Mouse (Mus musculus) retina, embryonic 14.5 days (tissue): ENCODE results near the gene Ankrd31.
"Not testable (repeated sequence)": the region's sequence is repeated elsewhere in the genome, so short reads cannot be mapped to it uniquely, and the experiment has no call there.

Experiments used
- DNase-seq: peaks from one replicate; pipeline ENCODE4 v3.0.0-alpha.2; 2015; ENCODE audit warnings: low spot score

Ankrd31 gene

GRCm38 (mm10) chr13:96941481-96941880 lies 193.4 kb downstream of the Ankrd31 start:
- not testable (repeated sequence) for DNase-seq

- no peak for DNase-seq
Measured at GRCm38 (mm10) chr13:96943571-96943970, 195.5 kb downstream of the Ankrd31 start.

DNA sequence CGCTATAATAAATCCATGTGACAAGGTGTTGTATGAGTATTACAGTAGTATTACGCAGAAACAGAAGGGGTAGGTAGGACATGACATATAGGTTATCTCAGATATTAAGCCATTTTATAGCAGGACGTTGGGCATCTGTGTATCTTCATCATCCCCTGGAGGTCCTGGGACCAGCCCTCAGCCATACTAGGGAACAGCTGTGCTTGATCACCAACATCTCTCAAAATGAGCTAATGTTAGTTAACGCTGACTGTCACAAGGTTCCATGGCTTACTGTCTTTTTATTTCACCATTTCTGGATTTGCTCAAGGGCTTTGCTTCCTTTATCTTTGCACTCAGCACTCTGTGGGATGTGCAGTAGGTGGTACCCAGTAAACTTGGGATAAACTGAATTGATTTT lies 197.7 kb downstream of the Ankrd31 start:
- DNase-seq, result no peak

GRCm38 (mm10) chr13:96947722-96948121 lies 199.7 kb downstream of the Ankrd31 start:
- DNase-seq, result no peak

DNA sequence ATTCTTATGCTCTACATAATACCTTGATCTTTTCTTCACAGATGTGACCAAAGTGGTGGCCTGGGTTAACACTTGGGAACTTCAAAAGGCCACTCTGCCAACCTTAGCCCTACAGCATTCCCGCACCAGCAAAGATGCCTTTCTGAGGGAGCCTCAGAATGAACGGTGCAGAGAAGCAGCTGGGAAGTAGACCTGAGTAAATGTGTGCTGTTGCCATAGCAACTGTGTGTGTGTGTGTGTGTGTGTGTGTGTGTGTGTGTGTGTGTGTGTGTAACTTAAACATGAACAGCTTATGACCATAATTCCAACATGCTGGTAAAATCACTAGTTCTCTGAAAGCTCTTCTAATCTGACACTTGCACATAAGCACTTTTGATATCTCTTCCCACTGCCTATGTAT lies 203.8 kb downstream of the Ankrd31 start:
- DNase-seq, result peak; percentile 20

GRCm38 (mm10) chr13:96956466-96956865 lies 208.4 kb downstream of the Ankrd31 start:
- no peak for DNase-seq
